Mouse (Mus musculus) stomach, postnatal 0 days (tissue): ENCODE results near the gene Eef1a1.

Experiments used
- CTCF ChIP-seq: IDR thresholded peaks from 2 replicates; pipeline ENCODE4 v1.5.1; 2016; ENCODE audit warnings: antibody characterized with exemption, low read depth, mild to moderate bottlenecking, moderate library complexity
- EP300 ChIP-seq: optimal IDR thresholded peaks from 2 replicates; pipeline ENCODE3; 2016; ENCODE audit warnings: antibody characterized with exemption

DNA sequence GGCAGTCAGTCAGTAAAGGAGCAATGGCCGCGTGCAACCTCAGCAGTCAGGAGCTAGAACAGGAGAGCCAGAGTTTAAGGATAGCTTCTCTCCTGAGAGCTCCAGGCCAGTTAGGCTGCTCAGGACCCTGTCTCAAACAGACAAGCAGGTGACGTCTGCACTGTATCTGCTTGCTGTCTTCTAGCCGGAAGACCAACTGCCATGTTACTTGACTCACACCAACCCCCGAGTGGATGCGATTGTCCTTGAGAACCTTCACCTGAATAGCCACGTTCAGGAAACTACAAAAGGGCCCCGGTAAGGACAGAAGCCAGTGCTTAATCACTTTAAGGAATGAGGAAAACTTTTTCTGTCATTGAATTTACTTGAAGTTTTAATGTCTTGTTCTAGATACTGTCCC is 31.9 kb downstream of the Eef1a1 start:
- TF ChIP-seq CTCF (no peak), EP300 (no peak)
